Mouse (Mus musculus) megakaryocyte progenitor cell, adult 5-6 weeks (primary cell): Measurements from ENCODE around the gene Stkld1. TPM values are rescaled to one million over a fixed set of nuclear protein-coding genes. Genes with fewer than 3 reads are reported as not detected.

Experiments used
- ATAC-seq: replicated peaks from 2 replicates; pipeline ENCODE4 v1.8.0; 2016; ENCODE audit warnings: mild to moderate bottlenecking, moderate TSS enrichment, inconsistent platforms; ENCODE audit not compliant: poor library complexity
- total RNA-seq, 2 experiments: library from RNA; stranded (forward) in 1 of 2; stranded (reverse) in 1 of 2; fragments of 157-497, 149-512 nt in 1 of 2; fragments of 200-1000 nt in 1 of 2; gene quantifications; 2 replicates each; pipeline versions ENCODE4 v1.2.3 to v1.2.4; 2015 to 2017

Stkld1 gene
- total RNA-seq, 2 experiments from 2014 or later = 0.05 TPM; not detected in 1

DNA sequence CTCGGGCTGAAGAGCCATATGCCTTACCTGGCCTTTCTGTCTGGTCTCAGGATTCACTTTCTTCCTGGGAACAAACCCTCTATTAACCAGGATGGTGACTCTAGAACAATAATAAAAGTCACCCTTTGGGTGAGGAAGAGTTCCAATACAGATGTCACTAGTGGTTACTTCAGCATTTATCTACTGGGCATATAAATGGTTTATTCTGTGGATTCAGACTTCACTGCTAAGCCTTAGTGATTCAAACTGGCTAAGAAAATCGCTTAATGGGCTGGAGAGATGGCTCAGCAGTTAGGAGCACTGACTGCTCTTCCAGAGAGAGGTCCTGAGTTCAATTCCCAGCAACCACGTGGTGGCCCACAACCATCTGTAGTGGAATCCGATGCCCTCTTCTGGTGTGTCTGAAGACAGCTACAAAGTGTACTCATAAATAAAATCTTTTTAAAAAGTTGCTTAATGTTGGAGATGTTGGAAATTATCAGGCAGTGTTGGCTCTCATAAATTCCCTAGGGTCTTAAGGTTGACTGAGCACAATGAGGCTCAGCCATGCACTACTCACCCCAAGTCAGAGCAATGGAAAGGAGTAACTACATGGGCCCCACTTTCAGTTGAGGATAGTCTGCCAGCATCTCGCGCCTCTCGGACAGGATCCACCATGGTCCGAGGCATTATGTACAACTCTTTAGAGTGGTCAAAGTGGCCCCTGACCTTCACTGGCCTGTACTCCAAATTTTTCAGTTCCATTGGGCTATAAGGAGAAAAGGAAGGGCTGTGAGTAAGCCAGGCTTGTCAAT is 19.5 kb upstream of the Stkld1 start:
- ATAC-seq = no peak

DNA sequence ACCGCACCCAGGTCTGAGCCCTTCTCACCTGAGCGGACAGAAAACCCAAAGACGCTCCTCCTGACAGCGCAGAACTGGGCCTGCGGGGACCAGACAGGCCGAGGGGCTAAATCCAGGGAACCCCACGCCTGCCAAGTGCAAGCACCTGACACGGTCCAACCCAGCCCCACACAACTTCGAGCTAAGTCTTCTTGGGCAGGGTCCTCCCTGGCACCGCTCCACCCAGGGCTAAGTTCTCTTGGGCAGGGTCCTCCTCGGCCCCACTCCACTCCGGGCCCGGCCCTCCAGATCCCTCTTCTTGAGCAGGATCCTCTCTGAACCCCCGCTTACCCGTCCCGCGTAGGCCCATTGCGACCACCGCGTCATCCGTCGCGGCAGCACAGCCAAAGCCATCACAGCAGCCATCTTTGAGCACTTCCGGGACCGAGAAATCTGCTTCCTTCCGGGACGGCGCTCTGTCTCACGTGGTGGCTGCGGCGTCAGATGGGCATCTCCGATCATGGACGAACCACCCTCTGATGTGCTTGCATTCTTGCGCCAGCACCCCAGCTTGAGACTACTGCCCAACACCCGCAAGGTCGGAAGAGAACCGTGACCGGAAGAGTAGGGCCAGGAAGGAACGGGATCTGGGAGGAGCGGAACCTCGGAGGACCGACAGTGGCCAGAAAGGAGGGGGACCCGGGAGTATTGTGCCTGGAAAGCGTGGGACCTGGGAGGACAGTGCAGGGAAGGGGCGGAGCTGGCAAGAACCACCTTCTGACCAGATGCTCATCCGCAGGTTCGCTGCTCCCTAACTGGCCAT is 17.7 kb upstream of the Stkld1 start, which contains the start of the genes Surf2 and Surf1:
Surf2 (plus strand) TSS at position 441 of the 802 bp plus-strand sequence.
Surf1 (minus strand) TSS at position 604 of the 802 bp plus-strand sequence.
- ATAC-seq = peak; percentile 87

DNA sequence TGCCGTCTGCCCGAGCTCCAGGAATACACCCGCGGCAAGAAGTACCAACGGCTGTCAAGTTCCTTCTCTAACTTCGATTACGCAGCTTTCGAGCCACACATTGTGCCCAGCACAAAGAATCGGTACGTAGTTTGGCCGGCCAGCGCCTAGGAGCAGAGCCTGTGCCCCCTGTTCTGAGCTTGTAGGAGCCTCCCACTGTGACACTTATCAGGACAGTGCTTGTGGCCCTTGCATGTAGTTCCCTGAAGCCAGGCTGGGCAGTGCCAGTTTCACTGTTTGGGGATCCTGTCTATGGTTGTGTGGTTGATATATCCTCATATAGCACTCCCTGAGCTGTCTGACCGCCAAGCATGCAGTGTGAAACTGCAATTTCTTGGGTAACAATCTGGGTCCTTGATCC is 17.1 kb upstream of the Stkld1 start:
- ATAC-seq = peak; percentile 24

DNA sequence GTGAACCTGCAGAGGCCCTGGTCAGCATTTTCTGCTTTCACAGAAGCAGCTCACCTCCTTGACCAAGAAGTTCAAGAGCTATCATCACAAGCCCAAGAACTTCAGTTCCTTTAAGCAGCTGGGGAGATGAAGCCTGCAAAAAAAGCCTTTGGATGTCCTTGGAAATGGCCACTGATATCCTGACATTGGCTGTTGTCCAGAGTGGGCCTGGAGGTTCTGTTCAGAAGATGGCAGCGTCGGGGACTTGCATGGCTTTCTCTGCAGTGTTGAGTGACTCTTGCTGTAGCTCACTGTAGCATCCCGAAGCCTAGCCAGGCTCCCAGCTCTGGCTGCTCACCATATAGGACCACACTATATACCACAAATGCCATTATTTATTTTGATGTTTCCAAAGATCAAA is 14.2 kb upstream of the Stkld1 start:
- no peak for ATAC-seq

DNA sequence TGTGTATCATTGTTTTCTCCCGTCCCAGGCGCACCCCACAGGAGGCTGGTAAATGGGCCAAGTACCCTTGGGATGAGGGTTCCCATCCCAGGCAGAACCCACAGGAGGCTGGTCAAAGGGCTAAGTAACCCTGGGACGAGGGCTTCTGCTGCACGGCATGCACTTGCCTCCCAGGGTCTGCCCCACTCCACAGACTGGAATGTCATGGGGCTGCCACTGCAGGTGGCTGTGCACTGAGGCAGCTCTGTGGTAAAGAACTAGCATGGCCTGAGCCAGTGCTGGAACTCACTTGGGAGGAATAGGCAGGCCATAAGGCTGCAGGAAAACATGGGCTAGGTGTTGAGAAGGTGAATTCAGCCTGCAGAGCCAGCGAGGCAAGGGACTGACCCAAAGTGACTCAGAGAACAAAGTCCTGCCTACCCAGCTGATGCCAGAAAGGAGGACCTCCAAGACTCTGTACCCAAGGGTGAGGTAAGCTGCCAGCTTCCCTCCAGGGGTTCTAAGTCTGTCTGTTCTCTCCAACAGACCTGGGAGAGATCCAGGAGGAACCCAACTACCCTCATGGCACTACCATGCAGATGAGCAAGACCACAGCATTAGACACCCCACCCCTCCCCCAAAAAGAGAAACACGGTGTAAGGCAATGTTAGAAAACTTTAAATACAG is 13.5 kb upstream of the Stkld1 start:
- ATAC-seq = no peak

DNA sequence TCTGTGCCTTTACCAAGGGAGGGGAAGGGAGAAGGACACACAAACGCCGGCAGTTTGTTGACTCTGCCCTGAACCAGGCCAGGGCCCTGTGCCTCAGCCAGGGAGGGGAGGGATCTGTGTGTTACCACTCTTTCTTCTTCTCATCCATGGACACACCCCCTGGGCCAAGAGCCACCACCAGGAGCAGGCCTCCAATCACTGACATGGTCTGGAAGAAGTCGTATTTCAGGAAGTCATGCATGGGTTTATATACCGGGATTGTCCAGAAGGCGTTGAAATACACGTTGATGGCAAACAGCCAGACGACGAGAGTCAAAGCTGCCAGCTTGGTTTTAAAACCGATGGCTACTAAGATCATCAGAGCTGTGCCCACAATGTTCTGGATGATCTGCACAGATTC is 12.1 kb upstream of the Stkld1 start:
- no peak for ATAC-seq

DNA sequence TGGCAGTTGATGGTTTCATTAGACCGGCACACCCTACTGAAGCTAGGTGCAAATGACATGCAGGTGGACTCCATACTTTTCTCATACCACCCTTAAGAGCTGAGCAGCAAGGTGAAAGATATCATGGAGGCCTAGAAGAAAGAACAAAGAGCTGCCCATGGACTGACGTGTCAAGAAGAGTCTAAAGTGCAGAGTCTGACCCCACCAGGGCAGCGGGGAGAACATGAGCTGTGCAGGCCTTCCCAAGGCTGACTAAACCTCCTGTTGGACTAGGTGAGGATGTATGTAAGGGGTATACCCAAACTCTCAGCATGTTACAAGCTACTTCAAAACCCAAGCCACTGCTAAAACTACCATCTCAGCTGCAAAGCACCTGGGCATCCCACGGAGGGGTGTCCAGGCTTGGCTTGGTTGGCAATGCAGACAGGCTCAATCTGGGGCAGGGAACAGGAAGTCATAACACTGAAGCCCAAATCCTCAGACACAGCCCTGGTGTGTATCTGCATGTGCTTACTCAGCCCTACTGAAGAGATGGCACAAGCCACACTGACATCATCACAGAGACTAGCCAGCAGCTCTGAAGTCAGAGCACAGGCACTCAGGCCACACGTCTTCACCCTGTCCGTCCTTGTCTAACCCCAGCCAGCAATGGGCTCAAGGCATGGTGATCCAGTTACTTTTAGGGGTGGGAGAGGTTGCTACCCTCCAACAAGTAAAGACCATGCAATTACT is 5.9 kb upstream of the Stkld1 start:
- no peak for ATAC-seq

DNA sequence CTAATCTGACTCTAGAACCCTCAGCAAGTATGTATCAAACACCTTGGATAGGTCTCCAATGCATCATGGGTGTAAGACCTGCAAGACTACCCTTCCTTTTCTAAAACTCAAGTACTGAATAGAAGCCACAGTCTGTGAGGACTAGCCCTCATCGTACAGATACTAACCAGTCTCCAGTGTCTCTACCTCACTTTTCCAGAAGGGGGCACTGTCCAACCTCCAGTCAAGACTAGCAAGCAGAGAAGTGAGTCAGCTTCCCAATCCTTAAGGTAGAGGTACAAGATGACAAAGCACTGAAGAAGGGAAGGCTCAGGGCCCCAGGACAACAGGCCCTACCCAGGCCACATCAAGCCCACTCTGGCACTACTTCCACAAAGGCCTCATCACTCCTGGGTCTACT is 3.5 kb upstream of the Stkld1 start:
- peak; percentile 54 for ATAC-seq

DNA sequence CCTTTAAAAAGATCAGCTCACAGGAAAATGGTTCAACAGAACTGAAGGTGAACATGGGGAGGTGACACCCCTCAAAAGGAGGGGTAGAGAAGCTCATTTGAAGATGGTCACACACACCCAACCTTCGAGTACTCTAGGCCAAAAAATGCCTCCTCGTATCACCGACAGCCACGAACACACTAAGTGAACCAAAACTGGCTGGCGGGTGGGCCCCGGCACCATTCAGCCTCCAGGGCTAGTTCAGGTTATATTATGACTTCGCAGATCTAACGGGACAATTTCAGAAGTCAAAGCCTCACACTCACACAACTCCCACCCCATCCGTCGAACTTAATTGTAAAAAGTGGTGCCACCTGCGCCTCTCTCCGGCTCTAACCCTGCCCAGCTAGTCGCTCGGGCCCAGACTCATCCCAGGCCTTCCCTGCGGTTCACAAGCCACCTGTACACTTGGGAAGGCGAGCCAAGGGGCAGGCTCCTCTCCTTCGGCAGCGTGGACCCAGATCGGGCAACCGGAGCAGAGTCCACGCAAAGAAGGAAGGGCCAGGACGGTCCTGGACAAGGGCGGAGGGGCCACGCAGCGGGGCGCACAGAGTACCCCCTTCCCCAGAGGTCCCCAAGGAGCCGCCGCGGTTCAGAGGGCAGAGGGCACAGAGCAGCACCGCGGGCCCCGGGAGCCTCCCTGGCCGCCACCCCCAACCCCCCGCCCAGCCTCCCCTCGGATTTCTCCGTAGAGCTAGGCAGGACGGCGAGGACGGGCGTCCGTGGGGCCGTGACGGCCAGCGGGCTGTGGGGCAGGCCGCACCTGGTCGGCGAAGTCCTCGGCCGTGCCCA is 1.2 kb upstream of the Stkld1 start:
- ATAC-seq = no peak

DNA sequence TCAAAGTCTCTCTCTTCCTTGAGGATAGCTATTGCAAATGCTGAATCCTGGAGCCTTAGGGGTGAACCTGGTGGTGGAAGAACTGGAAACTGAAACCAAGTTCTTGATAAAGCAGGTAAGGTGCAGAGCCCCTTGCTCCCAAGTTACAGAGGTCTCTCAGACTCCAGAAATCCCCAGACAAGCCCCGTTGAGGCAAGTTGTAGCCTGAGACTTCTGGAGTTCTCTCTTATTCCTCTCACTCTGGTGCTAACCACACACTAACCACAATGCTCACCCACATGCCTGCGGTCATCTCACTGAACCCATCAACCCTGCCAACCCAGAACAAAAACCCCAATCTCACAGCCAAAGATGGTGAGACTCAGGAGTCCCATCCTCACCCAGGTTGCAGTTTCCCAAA is 1.4 kb downstream of the Stkld1 start:
- ATAC-seq = no peak

DNA sequence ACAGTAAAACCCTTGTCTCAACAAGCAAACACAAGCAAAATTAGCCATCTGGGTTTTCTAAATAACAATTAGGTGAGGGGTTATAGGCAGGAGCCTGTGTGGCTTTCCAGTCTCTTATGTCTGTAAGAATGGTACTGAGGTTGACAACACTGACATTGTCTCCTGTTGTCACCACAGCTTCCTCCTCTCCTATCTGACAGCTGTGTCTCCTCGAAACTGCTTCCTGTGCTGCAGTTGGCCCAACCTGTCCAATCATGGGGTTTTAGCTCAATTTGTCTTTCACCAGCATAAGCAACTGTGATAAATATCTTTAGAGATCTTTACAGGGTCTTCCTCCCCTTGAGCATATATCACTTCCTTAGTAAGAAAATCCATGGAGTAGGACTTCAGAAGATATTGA is 2.6 kb downstream of the Stkld1 start:
- ATAC-seq = no peak

DNA sequence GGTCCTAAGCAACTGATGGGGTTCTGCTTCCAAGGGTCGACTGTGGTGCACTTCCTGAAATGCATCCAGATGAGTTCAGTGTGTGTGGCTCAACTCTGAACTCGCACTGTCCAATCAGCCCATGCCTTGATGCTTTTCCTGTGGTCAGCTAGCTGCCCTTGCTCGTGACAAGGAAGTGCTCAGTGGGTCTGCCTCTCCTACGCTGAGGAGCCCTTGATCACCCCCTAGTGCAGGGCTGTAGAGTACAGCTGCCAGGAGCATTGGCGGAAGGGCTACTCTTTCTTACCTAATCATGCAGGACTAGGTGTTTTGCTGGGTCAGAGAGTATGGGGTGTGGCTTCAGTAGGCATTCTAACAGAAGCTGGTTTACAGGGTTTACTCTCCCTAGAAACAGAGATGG is 7.7 kb downstream of the Stkld1 start:
- peak; percentile 95 for ATAC-seq

DNA sequence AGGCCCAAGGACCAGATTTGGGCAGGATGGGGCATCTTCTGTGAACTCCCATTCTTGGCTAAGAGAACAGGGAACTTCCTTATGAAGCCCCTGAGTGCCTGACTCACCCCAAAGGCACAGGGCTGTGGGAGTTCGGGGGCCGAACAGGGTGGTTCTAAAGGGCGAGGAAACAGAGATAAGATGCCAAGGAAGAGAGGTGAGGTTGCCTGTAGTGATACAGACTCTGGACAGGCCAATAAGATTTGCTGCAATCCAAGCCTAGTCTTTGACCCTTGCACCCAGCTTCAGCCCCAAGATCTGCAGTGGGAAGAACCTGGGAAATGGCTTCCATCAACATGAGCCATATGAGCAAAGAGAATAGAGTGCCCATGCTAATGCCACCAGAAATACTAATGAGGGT is 9.4 kb downstream of the Stkld1 start:
- ATAC-seq = no peak

DNA sequence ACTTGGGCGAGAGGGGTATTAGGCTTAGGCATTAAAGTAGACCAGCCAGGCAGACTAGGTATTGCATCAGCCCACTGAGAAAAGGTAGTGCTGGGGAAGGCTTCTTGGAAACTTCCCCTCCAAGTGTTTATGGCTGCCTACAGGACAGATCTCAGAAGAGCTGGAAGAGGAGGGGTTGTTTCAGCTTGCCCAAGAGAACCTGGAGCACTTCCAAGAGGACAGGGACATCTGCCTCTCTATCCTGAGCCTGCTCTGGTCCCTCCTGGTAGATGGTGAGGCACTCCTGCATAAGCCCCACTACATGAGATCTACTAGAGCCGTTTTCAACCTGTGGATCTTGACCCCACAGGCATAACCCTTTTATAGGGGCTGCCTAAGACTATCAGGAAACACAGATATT is 16.6 kb downstream of the Stkld1 start:
- no peak for ATAC-seq

DNA sequence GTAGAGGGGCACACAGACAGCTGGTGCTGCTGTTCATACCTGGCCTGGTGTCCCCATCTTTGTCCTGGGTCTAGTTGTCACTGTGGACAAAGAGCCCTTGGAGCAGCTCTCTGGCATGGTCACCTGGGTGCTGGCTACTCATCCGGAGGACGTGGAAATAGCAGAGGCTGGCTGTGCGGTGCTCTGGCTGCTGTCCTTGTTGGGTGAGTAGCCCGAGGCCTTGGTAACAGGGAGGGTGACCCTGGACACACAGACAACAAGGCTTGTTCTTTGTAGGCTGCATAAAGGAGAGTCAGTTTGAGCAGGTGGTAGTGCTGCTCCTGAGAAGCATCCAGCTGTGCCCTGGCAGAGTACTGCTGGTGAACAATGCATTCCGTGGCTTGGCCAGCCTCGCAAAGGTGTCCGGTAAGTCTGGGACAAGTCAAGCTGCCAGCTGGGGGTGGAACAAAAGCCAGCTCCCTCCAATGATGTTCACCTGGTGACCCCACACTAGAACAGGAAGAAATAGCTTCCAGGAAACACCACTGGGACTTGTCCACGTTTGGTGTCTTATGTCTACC is 17.6 kb downstream of the Stkld1 start:
- ATAC-seq = no peak

DNA sequence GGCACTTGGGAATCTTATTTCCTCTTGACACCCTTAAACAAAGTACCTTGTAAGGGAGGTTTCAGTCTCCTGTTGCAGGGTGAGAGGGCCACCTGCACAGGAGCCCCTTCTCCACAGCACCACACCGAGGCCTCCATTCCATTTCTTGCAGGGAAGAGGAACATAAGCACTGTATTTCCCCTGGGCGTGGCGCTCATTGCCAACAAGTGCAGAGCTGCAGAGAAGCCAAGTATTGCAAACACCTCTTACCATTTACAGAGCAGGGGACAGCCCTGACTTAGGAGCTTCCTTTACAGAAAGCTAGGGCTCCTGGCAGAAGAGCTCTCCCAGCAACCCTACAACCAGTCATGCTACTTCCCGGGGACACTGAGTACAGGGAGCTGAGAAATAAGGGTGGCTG is 18.3 kb downstream of the Stkld1 start:
- no peak for ATAC-seq

DNA sequence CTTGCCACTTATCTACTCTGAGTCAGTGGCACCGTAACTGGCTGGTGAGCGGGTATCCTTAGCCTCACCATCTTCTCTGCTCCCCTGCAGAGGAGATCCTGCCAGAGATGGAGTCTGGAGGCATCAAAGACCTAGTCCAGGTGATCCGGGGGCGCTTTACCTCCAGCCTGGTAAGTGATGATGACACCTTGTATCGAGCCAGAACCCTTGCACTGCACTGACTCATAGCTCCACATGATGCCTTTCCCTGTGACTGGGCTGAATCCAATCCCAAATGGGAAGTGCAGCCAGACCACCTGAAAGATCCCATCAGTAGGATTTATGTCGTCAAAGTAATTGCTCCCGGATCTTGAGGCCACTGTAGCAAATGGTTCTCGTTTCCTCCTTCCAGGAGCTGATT is 19.0 kb downstream of the Stkld1 start:
- ATAC-seq = no peak

DNA sequence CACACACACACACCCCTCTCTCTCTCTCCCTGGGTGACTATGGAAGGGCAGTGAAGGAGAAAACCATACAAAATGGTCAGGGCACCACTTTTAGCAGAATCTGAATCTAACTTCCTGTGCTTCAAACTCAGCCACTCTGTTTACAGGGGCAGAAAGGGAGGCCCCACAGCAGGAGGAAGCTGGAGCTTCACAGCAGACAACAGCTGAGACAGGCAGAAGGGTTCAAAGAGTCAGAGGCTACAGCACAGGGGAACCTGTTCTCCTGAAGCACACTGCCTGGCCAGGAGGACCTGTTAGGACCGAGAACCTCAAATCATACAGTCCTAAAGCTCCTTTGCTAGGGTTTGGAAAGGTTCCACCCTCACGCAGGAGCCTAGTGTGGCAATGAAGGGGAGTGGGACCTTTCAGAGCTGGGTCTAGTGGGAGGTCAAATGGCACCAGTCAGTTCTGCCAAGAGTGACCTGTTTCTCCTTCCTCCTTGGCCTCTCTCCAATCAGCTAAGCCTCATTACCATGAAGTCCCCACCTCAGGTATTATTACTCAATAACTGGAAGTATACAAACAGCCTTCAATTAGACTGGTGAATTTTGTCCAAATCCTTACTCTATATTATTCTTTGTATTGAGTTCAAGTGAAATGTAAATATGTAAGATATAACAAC is 21.0 kb downstream of the Stkld1 start:
- no peak for ATAC-seq

DNA sequence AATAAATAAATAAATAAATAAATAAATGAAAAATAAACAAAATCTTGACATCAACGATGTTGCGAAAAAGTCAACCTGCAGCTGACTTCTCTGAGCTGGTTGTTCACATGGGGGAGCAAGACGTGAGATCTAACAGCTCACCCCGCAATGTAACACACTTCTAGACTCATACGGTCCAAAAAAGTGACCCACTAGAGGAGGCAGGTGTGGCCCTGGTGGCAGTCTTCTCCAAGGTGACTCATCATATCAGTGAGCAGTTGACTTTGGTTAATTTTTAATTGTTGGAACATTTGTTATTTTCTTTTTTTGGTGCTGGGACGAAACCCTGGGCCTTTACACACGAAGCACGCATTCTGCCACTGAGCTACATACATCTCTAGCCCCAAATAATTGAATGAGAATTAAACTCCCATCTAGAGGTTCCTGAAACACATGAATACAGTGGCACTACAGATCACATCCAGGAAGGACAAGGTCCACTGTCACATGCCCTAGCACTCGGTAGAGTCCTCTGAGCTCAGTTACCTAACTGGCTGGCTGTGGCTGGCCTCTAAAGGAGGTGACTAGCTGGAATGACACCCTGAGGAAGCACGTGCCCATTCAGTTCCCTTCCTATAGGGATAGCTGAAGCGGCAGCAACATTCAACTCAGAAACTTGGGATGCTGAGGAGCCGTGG is 23.1 kb downstream of the Stkld1 start:
- no peak for ATAC-seq
